Mouse (Mus musculus): Measurements from ENCODE around the gene Mpeg1. TPM values are rescaled to one million over a fixed set of nuclear protein-coding genes. Genes with fewer than 3 reads are reported as not detected.

The Mpeg1 gene
- 0.50 TPM in 2 replicates for polyA plus RNA-seq (2015; fragmentation: Nextera tagmentation; extraction: Ambion mirVana)

- no peaks in the 10 kb centered on the region for H3K9me3 ChIP-seq
- H3K27me3 ChIP-seq: no peaks in the 10 kb centered on the region
- ATAC-seq (ENCODE audit: low FRiP score, low read depth): no peak
- H3K9ac ChIP-seq: no peak within 1 kb of the TSS
- H3K4me2 ChIP-seq (replicated peaks): no peak within 1 kb of the TSS
- H3K4me3 ChIP-seq: no peak within 1 kb of the TSS
- no peaks in the 10 kb centered on the region for H3K36me3 ChIP-seq
- no peak within 1 kb of the TSS for H3K27ac ChIP-seq
- WGBS: 83% methylated on average over 11 of the region's 11 CpGs
- peaks cover 14% of the 10 kb centered on the region; the same call in 1 of the 2 replicates for H3K4me1 ChIP-seq
Observed at GRCm38 (mm10) chr19:12460282-12461249, at the start of gene Mpeg1. Mpeg1 (plus strand) TSS chr19:12460779.

- Histone ChIP-seq H3K4me1 (no peaks in the 10 kb centered on the region), H3K36me3 (no peaks in the 10 kb centered on the region), H3K4me3 (no peak overlapping the region), H3K27ac (no peak overlapping the region), H3K27me3 (no peaks in the 10 kb centered on the region), H3K4me2 (replicated peaks) (no peak overlapping the region), H3K9ac (no peak overlapping the region), H3K9me3 (no peaks in the 10 kb centered on the region)
- no peak for ATAC-seq (ENCODE audit: low FRiP score, low read depth)
Observed at GRCm38 (mm10) chr19:12413737-12414136, 46.8 kb upstream of the Mpeg1 start.

GRCm38 (mm10) chr19:12417361-12417760 is 43.2 kb upstream of the Mpeg1 start, which contains the start of gene Olfr1441:
Olfr1441 (plus strand) TSS chr19:12417433.
- H3K4me2 ChIP-seq (replicated peaks): no peak within 1 kb of the TSS
- H3K9ac ChIP-seq: no peak within 1 kb of the TSS
- no peaks in the 10 kb centered on the region for H3K9me3 ChIP-seq
- no peaks in the 10 kb centered on the region for H3K4me1 ChIP-seq
- no peak within 1 kb of the TSS for H3K27ac ChIP-seq
- H3K4me3 ChIP-seq: no peak within 1 kb of the TSS
- no peaks in the 10 kb centered on the region for H3K27me3 ChIP-seq
- ATAC-seq (ENCODE audit: low FRiP score, low read depth): no peak
- H3K36me3 ChIP-seq: no peaks in the 10 kb centered on the region

- no peak overlapping the region for H3K4me3 ChIP-seq
- no peaks in the 10 kb centered on the region for H3K9me3 ChIP-seq
- no peaks in the 10 kb centered on the region for H3K4me1 ChIP-seq
- ATAC-seq (ENCODE audit: low FRiP score, low read depth): no peak
- no peak overlapping the region for H3K9ac ChIP-seq
- no peak overlapping the region for H3K4me2 ChIP-seq (replicated peaks)
- 89% methylated on average over 3 of the region's 3 CpGs for WGBS
- H3K27me3 ChIP-seq: no peaks in the 10 kb centered on the region
- no peak overlapping the region for H3K27ac ChIP-seq
- no peaks in the 10 kb centered on the region for H3K36me3 ChIP-seq
Observed at GRCm38 (mm10) chr19:12418312-12418711, 42.3 kb upstream of the Mpeg1 start.

GRCm38 (mm10) chr19:12420555-12420954 is 40.0 kb upstream of the Mpeg1 start:
- H3K4me3 ChIP-seq: no peak overlapping the region
- H3K4me1 ChIP-seq: no peaks in the 10 kb centered on the region
- no peaks in the 10 kb centered on the region for H3K36me3 ChIP-seq
- no peaks in the 10 kb centered on the region for H3K9me3 ChIP-seq
- H3K27me3 ChIP-seq: no peaks in the 10 kb centered on the region
- H3K9ac ChIP-seq: no peak overlapping the region
- H3K4me2 ChIP-seq (replicated peaks): no peak overlapping the region
- H3K27ac ChIP-seq: no peak overlapping the region
- no peak for ATAC-seq (ENCODE audit: low FRiP score, low read depth)
- 78% methylated on average over 6 of the region's 6 CpGs for WGBS

- Histone ChIP-seq H3K27ac (no peak overlapping the region), H3K9me3 (no peaks in the 10 kb centered on the region), H3K9ac (no peak overlapping the region), H3K4me3 (no peak overlapping the region), H3K4me2 (replicated peaks) (no peak overlapping the region), H3K36me3 (no peaks in the 10 kb centered on the region), H3K4me1 (no peaks in the 10 kb centered on the region), H3K27me3 (no peaks in the 10 kb centered on the region)
- 74% methylated on average over 1 of the region's 1 CpGs for WGBS
- ATAC-seq (ENCODE audit: low FRiP score, low read depth): no peak
Observed at GRCm38 (mm10) chr19:12421680-12422079, 38.9 kb upstream of the Mpeg1 start.

- H3K4me2 ChIP-seq (replicated peaks): no peak overlapping the region
- H3K4me3 ChIP-seq: no peak overlapping the region
- no peaks in the 10 kb centered on the region for H3K9me3 ChIP-seq
- no peaks in the 10 kb centered on the region for H3K36me3 ChIP-seq
- no peak overlapping the region for H3K27ac ChIP-seq
- no peak overlapping the region for H3K9ac ChIP-seq
- H3K27me3 ChIP-seq: no peaks in the 10 kb centered on the region
- no peak for ATAC-seq (ENCODE audit: low FRiP score, low read depth)
- no peaks in the 10 kb centered on the region for H3K4me1 ChIP-seq
- 89% methylated on average over 5 of the region's 5 CpGs for WGBS
Observed at GRCm38 (mm10) chr19:12427101-12427500, 33.5 kb upstream of the Mpeg1 start.

GRCm38 (mm10) chr19:12427605-12428004 is 33.0 kb upstream of the Mpeg1 start, which contains the start of gene Pfpl:
Pfpl (plus strand) TSS chr19:12427905.
- ATAC-seq (ENCODE audit: low FRiP score, low read depth): no peak
- no peaks in the 10 kb centered on the region for H3K4me1 ChIP-seq
- no peaks in the 10 kb centered on the region for H3K27me3 ChIP-seq
- 93% methylated on average over 6 of the region's 6 CpGs for WGBS
- H3K27ac ChIP-seq: no peak within 1 kb of the TSS
- H3K9me3 ChIP-seq: no peaks in the 10 kb centered on the region
- no peak within 1 kb of the TSS for H3K4me2 ChIP-seq (replicated peaks)
- H3K9ac ChIP-seq: no peak within 1 kb of the TSS
- no peaks in the 10 kb centered on the region for H3K36me3 ChIP-seq
- no peak within 1 kb of the TSS for H3K4me3 ChIP-seq

GRCm38 (mm10) chr19:12433033-12433432 is 27.5 kb upstream of the Mpeg1 start:
- 13% methylated on average over 2 of the region's 2 CpGs for WGBS

GRCm38 (mm10) chr19:12435011-12435416 is 25.6 kb upstream of the Mpeg1 start:
- H3K9ac ChIP-seq: no peak overlapping the region
- H3K4me3 ChIP-seq: no peak overlapping the region
- H3K27ac ChIP-seq: no peak overlapping the region
- no peak for ATAC-seq (ENCODE audit: low FRiP score, low read depth)
- 83% methylated on average over 4 of the region's 4 CpGs for WGBS
- no peak overlapping the region for H3K4me2 ChIP-seq (replicated peaks)
- no peaks in the 10 kb centered on the region for H3K36me3 ChIP-seq
- H3K27me3 ChIP-seq: no peaks in the 10 kb centered on the region
- H3K4me1 ChIP-seq: no peaks in the 10 kb centered on the region
- no peaks in the 10 kb centered on the region for H3K9me3 ChIP-seq

More at GRCm38 (mm10) chr19:12433033-12433432, 27.5 kb upstream of the Mpeg1 start:
- Histone ChIP-seq H3K27me3 (no peaks in the 10 kb centered on the region), H3K36me3 (no peaks in the 10 kb centered on the region), H3K4me2 (replicated peaks) (no peak overlapping the region), H3K4me1 (no peaks in the 10 kb centered on the region), H3K9me3 (no peaks in the 10 kb centered on the region), H3K27ac (no peak overlapping the region), H3K4me3 (no peak overlapping the region), H3K9ac (no peak overlapping the region)
- peak; percentile 36; the same call in 1 of the 2 replicates for ATAC-seq (ENCODE audit: low FRiP score, low read depth)

- no peak for ATAC-seq (ENCODE audit: low FRiP score, low read depth)
- Histone ChIP-seq H3K36me3 (no peaks in the 10 kb centered on the region), H3K27ac (no peak overlapping the region), H3K9me3 (no peaks in the 10 kb centered on the region), H3K27me3 (no peaks in the 10 kb centered on the region), H3K4me1 (no peaks in the 10 kb centered on the region), H3K4me2 (replicated peaks) (no peak overlapping the region), H3K9ac (no peak overlapping the region), H3K4me3 (no peak overlapping the region)
- 84% methylated on average over 4 of the region's 4 CpGs for WGBS
Observed at GRCm38 (mm10) chr19:12435750-12436524, 24.6 kb upstream of the Mpeg1 start.

GRCm38 (mm10) chr19:12439581-12439980 is 21.0 kb upstream of the Mpeg1 start:
- Histone ChIP-seq H3K4me1 (no peaks in the 10 kb centered on the region), H3K9me3 (no peaks in the 10 kb centered on the region), H3K27me3 (no peaks in the 10 kb centered on the region), H3K27ac (no peak overlapping the region), H3K36me3 (no peaks in the 10 kb centered on the region), H3K4me2 (replicated peaks) (no peak overlapping the region), H3K9ac (no peak overlapping the region), H3K4me3 (no peak overlapping the region)
- ATAC-seq (ENCODE audit: low FRiP score, low read depth): no peak
- 43% methylated on average over 1 of the region's 1 CpGs for WGBS
